Mouse (Mus musculus) bone marrow macrophage, adult 2 months (primary cell): Measurements from ENCODE around the gene Nobox.

Experiments
- CTCF ChIP-seq: IDR thresholded peaks from 2 replicates; pipeline ENCODE4 v1.5.1; 2012; ENCODE audit warnings: low read depth, mild to moderate bottlenecking, low read length, moderate library complexity
- POLR2A ChIP-seq: IDR thresholded peaks from 2 replicates; pipeline ENCODE4 v1.6.1; 2012; ENCODE audit warnings: mild to moderate bottlenecking, low read depth, low read length, borderline replicate concordance

DNA sequence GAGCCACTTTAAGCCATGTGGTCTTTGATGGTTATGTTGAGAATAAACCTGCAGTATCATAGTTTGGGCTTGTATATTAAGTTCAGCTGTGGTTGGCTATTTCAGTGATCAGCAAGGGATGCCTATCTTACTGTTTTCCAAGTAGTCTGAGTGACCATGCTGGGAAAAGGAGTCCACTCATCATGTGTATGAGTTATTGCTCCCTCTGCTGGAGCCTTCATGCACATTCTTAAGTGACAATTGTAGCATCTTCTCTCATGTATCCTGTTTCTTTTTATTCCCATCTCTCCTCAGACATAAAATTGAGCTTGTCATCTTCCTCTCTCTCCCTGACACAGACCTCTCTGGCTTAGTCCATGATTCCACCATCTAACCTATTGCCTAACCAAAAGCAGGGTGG is 31.1 kb downstream of the Nobox start:
- TF ChIP-seq CTCF (no peak), POLR2A (no peak)
